Mouse (Mus musculus): Measurements from ENCODE around the gene 4930519P11Rik. TPM values are rescaled to one million over a fixed set of nuclear protein-coding genes. Genes with fewer than 3 reads are reported as not detected.

The 4930519P11Rik gene
- polyA plus RNA-seq, 2 experiments: 0.16 TPM; not detected in 1

- Histone ChIP-seq H3K4me1 (ENCODE audit: control insufficient read depth, insufficient read depth, low read length) (peaks cover 6% of the 10 kb centered on the region; the same call in 1 of the 2 replicates), H3K9ac (ENCODE audit: low read depth, low read length, severe bottlenecking) (peak overlapping the region; percentile 77), H3K4me2 (replicated peaks; ENCODE audit: low read depth, low read length, severe bottlenecking) (peak overlapping the region; percentile 77), H3K27ac (replicated peaks; ENCODE audit: low read depth, low read length) (no peak overlapping the region), H3K4me3 (replicated peaks; ENCODE audit: low read length) (peak overlapping the region; percentile 76), H3K36me3 (ENCODE audit: control insufficient read depth, insufficient read depth, low read length) (no peaks in the 10 kb centered on the region), H3K9me3 (ENCODE audit: control insufficient read depth, low read length) (no peaks in the 10 kb centered on the region), H3K27me3 (ENCODE audit: control insufficient read depth, insufficient read depth, low read length) (no peaks in the 10 kb centered on the region)
- WGBS: 20% methylated on average over 14 of the region's 22 CpGs
- no peak for TF ChIP-seq POLR2A (IDR thresholded peaks at IDR 0.05; ENCODE audit: borderline replicate concordance, extremely low read depth, insufficient read depth, insufficient read length)
- no peak for DNase-seq (ENCODE audit: low spot score)
- ATAC-seq (ENCODE audit: low FRiP score, low read depth): no peak; the same call in 1 of the 2 replicates
Observed at GRCm38 (mm10) chr2:154603007-154603637, 10.1 kb downstream of the 4930519P11Rik start.

GRCm38 (mm10) chr2:154601324-154601723 is 11.9 kb downstream of the 4930519P11Rik start:
- ATAC-seq (ENCODE audit: low FRiP score, low read depth) (no peak), DNase-seq (ENCODE audit: low spot score) (no peak)
- 78% methylated on average over 3 of the region's 3 CpGs for WGBS
- peaks cover 6% of the 10 kb centered on the region; the same call in 1 of the 2 replicates for H3K4me1 ChIP-seq (ENCODE audit: control insufficient read depth, insufficient read depth, low read length)
- no peak overlapping the region for H3K27ac ChIP-seq (replicated peaks; ENCODE audit: low read depth, low read length)
- no peak overlapping the region for H3K4me2 ChIP-seq (replicated peaks; ENCODE audit: low read depth, low read length, severe bottlenecking)
- H3K9ac ChIP-seq (ENCODE audit: low read depth, low read length, severe bottlenecking): no peak overlapping the region
- H3K36me3 ChIP-seq (ENCODE audit: control insufficient read depth, insufficient read depth, low read length): no peaks in the 10 kb centered on the region
- H3K27me3 ChIP-seq (ENCODE audit: control insufficient read depth, insufficient read depth, low read length): no peaks in the 10 kb centered on the region
- H3K4me3 ChIP-seq (replicated peaks; ENCODE audit: low read length): no peak overlapping the region
- TF ChIP-seq POLR2A (IDR thresholded peaks at IDR 0.05; ENCODE audit: borderline replicate concordance, extremely low read depth, insufficient read depth, insufficient read length): no peak
- no peaks in the 10 kb centered on the region for H3K9me3 ChIP-seq (ENCODE audit: control insufficient read depth, low read length)

GRCm38 (mm10) chr2:154600586-154600985 is 12.7 kb downstream of the 4930519P11Rik start:
- H3K4me1 ChIP-seq (ENCODE audit: control insufficient read depth, insufficient read depth, low read length): peaks cover 6% of the 10 kb centered on the region; the same call in 1 of the 2 replicates
- no peak overlapping the region for H3K27ac ChIP-seq (replicated peaks; ENCODE audit: low read depth, low read length)
- TF ChIP-seq POLR2A (IDR thresholded peaks at IDR 0.05; ENCODE audit: borderline replicate concordance, extremely low read depth, insufficient read depth, insufficient read length): no peak
- H3K9me3 ChIP-seq (ENCODE audit: control insufficient read depth, low read length): no peaks in the 10 kb centered on the region
- ATAC-seq (ENCODE audit: low FRiP score, low read depth): no peak
- no peaks in the 10 kb centered on the region for H3K27me3 ChIP-seq (ENCODE audit: control insufficient read depth, insufficient read depth, low read length)
- no peaks in the 10 kb centered on the region for H3K36me3 ChIP-seq (ENCODE audit: control insufficient read depth, insufficient read depth, low read length)
- H3K4me2 ChIP-seq (replicated peaks; ENCODE audit: low read depth, low read length, severe bottlenecking): no peak overlapping the region
- DNase-seq (ENCODE audit: low spot score): no peak
- no peak overlapping the region for H3K9ac ChIP-seq (ENCODE audit: low read depth, low read length, severe bottlenecking)
- 72% methylated on average over 6 of the region's 6 CpGs for WGBS
- H3K4me3 ChIP-seq (replicated peaks; ENCODE audit: low read length): no peak overlapping the region

GRCm38 (mm10) chr2:154597399-154597798 is 15.8 kb downstream of the 4930519P11Rik start:
- no peak for ATAC-seq (ENCODE audit: low FRiP score, low read depth)
- no peak overlapping the region for H3K9ac ChIP-seq (ENCODE audit: low read depth, low read length, severe bottlenecking)

GRCm38 (mm10) chr2:154595775-154596174 is 17.5 kb downstream of the 4930519P11Rik start:
- H3K4me2 ChIP-seq (replicated peaks; ENCODE audit: low read depth, low read length, severe bottlenecking): no peak overlapping the region
- no peak overlapping the region for H3K27ac ChIP-seq (replicated peaks; ENCODE audit: low read depth, low read length)
- peaks cover 7% of the 10 kb centered on the region for H3K36me3 ChIP-seq (ENCODE audit: control insufficient read depth, insufficient read depth, low read length)
- DNase-seq (ENCODE audit: low spot score) (no peak), ATAC-seq (ENCODE audit: low FRiP score, low read depth) (no peak)
- no peak overlapping the region for H3K4me3 ChIP-seq (replicated peaks; ENCODE audit: low read length)
- no peak for TF ChIP-seq POLR2A (IDR thresholded peaks at IDR 0.05; ENCODE audit: borderline replicate concordance, extremely low read depth, insufficient read depth, insufficient read length)
- H3K9ac ChIP-seq (ENCODE audit: low read depth, low read length, severe bottlenecking): no peak overlapping the region
- WGBS: 65% methylated on average over 5 of the region's 5 CpGs
- H3K9me3 ChIP-seq (ENCODE audit: control insufficient read depth, low read length): no peaks in the 10 kb centered on the region
- no peaks in the 10 kb centered on the region for H3K27me3 ChIP-seq (ENCODE audit: control insufficient read depth, insufficient read depth, low read length)
- H3K4me1 ChIP-seq (ENCODE audit: control insufficient read depth, insufficient read depth, low read length): no peaks in the 10 kb centered on the region

More at GRCm38 (mm10) chr2:154597399-154597798, 15.8 kb downstream of the 4930519P11Rik start:
- Histone ChIP-seq H3K4me1 (ENCODE audit: control insufficient read depth, insufficient read depth, low read length) (no peaks in the 10 kb centered on the region), H3K36me3 (ENCODE audit: control insufficient read depth, insufficient read depth, low read length) (peaks cover 7% of the 10 kb centered on the region), H3K4me3 (replicated peaks; ENCODE audit: low read length) (no peak overlapping the region), H3K4me2 (replicated peaks; ENCODE audit: low read depth, low read length, severe bottlenecking) (no peak overlapping the region), H3K9me3 (ENCODE audit: control insufficient read depth, low read length) (no peaks in the 10 kb centered on the region), H3K27me3 (ENCODE audit: control insufficient read depth, insufficient read depth, low read length) (no peaks in the 10 kb centered on the region), H3K27ac (replicated peaks; ENCODE audit: low read depth, low read length) (no peak overlapping the region)
- WGBS: 78% methylated on average over 3 of the region's 3 CpGs
- no peak for DNase-seq (ENCODE audit: low spot score)
- no peak for TF ChIP-seq POLR2A (IDR thresholded peaks at IDR 0.05; ENCODE audit: borderline replicate concordance, extremely low read depth, insufficient read depth, insufficient read length)

All from limb, embryonic 14.5 days (tissue).